Mouse (Mus musculus): ENCODE results near the gene Urb2. TPM values are rescaled to one million over a fixed set of nuclear protein-coding genes. Genes with fewer than 3 reads are reported as not detected.
A peak's percentile ranks its signal among the peaks of the same experiment; 100 is the strongest.
"Not testable (repeated sequence)": the region's sequence is repeated elsewhere in the genome, so short reads cannot be mapped to it uniquely, and the experiment has no call there.

Urb2 gene
- total RNA-seq, 2 experiments from 2014 or later: 11.2 to 12.3 TPM

GRCm38 (mm10) chr8:124026265-124026664, 5.0 kb downstream of the Urb2 start:
- H3K27ac ChIP-seq; H3K4me3 ChIP-seq; DNase-seq (ENCODE audit: low spot score in 2 of 2): not testable (repeated sequence)
- peak; percentile 27; the same call in 1 of the 2 replicates for TF ChIP-seq CTCF (conservative IDR thresholded peaks at IDR 0.05)

DNA sequence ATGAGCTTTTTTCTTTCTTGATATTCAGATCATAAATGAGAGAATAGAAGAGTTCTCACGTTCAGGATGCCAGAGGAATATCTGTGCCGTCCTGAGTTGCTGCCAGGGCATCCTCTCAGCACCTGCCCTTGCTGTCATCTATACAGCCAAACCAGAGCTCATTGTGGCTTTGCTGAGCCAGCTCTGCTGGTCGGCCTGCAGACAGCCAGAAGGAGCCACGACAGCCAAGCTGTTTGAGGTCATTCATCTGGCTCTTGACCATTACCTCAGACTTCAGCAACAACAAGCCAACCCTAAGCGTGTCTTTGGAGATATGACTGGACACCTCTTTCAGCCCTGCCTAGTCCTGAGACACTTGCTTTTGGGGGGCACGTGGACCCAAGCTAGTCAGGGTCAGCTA, 6.5 kb downstream of the Urb2 start:
- Histone ChIP-seq H3K4me3 (no peak overlapping the region), H3K27ac (no peak overlapping the region)
- no peak for TF ChIP-seq CTCF (conservative IDR thresholded peaks at IDR 0.05)
- no peak for DNase-seq (ENCODE audit: low spot score in 2 of 2)

DNA sequence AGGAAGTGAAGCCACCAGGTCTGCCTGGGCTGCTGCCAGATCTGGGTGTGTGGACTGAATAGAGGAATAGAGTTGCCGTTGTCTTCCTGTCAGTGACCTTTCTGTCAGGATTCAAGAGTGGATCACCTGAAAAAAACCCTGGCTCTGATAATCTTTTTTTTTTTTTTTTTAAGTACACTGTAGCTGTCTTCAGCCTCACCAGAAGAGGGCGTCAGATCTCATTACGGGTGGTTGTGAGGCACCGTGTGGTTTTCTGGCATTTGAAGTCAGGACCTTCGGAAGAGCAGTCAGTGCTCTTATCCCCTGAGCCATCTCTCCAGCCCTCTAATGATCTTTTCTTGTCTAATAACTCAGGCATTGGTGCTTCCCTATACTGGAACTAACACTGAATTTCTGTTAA, 12.1 kb downstream of the Urb2 start:
- Histone ChIP-seq H3K27ac (no peak overlapping the region), H3K4me3 (no peak overlapping the region)
- peak; percentile 56 for TF ChIP-seq CTCF (conservative IDR thresholded peaks at IDR 0.05)
- DNase-seq (ENCODE audit: low spot score in 2 of 2): no peak

GRCm38 (mm10) chr8:124038121-124038520, 16.8 kb downstream of the Urb2 start:
- no peak overlapping the region for H3K4me3 ChIP-seq
- no peak for DNase-seq (ENCODE audit: low spot score in 2 of 2)
- no peak for TF ChIP-seq CTCF (conservative IDR thresholded peaks at IDR 0.05)
- no peak overlapping the region for H3K27ac ChIP-seq

GRCm38 (mm10) chr8:124039351-124039750, 18.0 kb downstream of the Urb2 start:
- no peak for DNase-seq (ENCODE audit: low spot score in 2 of 2)
- TF ChIP-seq CTCF (conservative IDR thresholded peaks at IDR 0.05): no peak
- Histone ChIP-seq H3K4me3 (no peak overlapping the region), H3K27ac (no peak overlapping the region)

GRCm38 (mm10) chr8:124042201-124042600, 20.9 kb downstream of the Urb2 start:
- no peak overlapping the region for H3K27ac ChIP-seq
- TF ChIP-seq CTCF (conservative IDR thresholded peaks at IDR 0.05): peak; percentile 28; the same call in 1 of the 2 replicates
- DNase-seq (ENCODE audit: low spot score in 2 of 2): no peak
- no peak overlapping the region for H3K4me3 ChIP-seq

- Histone ChIP-seq H3K4me3 (no peak overlapping the region), H3K27ac (no peak overlapping the region)
- DNase-seq (ENCODE audit: low spot score in 2 of 2): no peak
- TF ChIP-seq CTCF (conservative IDR thresholded peaks at IDR 0.05): no peak
Observed at GRCm38 (mm10) chr8:124044421-124044820, 23.1 kb downstream of the Urb2 start.

DNA sequence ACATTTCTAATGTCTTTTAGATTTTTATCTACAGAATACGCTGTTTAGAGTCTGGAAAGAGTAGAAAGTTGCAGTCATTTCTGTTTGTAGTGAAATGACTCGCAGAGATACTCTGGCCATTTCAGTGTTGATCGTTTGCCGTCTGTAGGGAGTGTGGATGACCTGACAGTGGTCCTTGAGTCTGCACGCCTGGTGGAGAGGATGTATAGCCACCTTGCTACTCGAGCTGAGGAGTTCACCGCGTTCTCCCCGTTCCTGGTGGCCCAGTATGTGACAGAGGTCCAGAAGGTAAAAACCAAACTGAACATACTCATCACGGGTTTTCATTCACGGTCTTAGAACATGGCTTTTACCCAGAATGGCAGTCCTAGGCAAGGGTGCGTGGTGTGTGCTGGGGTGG, 23.6 kb downstream of the Urb2 start:
- DNase-seq (ENCODE audit: low spot score in 2 of 2): no peak
- H3K4me3 ChIP-seq: no peak overlapping the region
- TF ChIP-seq CTCF (conservative IDR thresholded peaks at IDR 0.05): no peak
- H3K27ac ChIP-seq: no peak overlapping the region

- H3K27ac ChIP-seq: no peak overlapping the region
- no peak for TF ChIP-seq CTCF (conservative IDR thresholded peaks at IDR 0.05)
- no peak overlapping the region for H3K4me3 ChIP-seq
- no peak for DNase-seq (ENCODE audit: low spot score in 2 of 2)
Observed at GRCm38 (mm10) chr8:124045856-124046255, 24.5 kb downstream of the Urb2 start.

DNA sequence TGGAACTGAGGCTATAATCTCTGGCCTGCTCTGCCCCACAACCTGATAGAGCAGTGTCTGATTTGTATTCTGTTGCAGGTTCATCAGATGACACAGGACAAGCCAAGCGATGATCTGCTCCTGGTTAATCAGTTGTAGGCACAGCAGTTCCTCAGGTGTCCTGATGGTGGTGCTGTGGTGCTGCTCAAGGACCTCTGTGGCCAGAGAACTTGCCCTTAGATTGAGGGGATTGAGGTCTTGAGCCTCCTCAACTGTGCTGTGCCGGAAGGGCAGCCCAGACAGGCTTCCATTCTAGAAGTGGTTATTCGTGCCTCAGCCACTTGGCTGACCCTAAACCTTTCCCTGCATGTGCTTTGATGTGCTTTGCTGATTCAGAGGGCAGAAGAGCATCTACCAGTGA, 30.8 kb downstream of the Urb2 start:
- peak; percentile 56 to 79 for DNase-seq (ENCODE audit: low spot score in 2 of 2)
- H3K27ac ChIP-seq: no peak overlapping the region
- no peak overlapping the region for H3K4me3 ChIP-seq
- TF ChIP-seq CTCF (conservative IDR thresholded peaks at IDR 0.05): peak; percentile 100

GRCm38 (mm10) chr8:124052568-124052967, 31.3 kb downstream of the Urb2 start:
- no peak for TF ChIP-seq CTCF (conservative IDR thresholded peaks at IDR 0.05)
- DNase-seq (ENCODE audit: low spot score in 2 of 2): no peak
- H3K4me3 ChIP-seq: no peak overlapping the region
- no peak overlapping the region for H3K27ac ChIP-seq

DNA sequence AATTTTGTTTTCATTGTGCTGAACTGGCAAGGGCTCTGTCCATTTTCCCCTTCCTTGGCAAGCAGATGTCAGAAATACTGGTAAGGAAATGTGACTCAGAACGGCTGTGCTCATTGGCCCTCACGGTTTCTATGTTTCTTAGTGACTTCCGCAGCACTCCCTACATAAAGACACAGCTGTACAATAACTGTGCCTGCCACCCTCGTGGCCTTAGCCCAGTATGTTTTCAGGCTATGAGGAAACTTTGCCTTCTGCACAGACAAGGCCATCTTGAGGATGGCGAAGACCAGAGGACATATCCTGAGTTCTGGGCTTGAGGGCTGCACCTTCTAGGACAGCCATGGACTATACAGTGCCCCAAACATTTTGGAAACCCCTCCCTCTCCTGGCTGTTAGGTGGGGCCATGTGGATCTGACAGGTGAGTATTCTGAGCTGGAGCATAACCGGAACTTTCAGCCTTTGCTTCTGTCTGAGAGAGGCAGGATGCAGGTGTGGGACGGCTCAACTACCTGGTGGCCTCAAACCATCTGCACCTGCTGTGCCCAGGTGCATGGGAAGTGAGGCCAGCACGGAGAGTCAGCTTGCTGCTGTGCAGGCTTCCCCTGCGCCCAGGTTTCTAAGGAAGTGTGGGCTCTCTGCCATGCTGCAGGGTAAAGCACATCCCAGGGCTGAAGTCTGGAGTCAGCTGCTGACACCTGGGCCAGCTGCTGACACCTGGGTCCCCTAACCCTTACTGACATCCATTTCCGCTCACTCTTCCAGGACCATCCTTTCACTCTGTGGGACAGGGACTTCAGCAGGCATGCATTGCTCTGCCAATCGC, 35.7 kb downstream of the Urb2 start:
- H3K27ac ChIP-seq: no peak overlapping the region
- H3K4me3 ChIP-seq: no peak overlapping the region
- TF ChIP-seq CTCF (conservative IDR thresholded peaks at IDR 0.05): no peak
- no peak for DNase-seq (ENCODE audit: low spot score in 2 of 2)

DNA sequence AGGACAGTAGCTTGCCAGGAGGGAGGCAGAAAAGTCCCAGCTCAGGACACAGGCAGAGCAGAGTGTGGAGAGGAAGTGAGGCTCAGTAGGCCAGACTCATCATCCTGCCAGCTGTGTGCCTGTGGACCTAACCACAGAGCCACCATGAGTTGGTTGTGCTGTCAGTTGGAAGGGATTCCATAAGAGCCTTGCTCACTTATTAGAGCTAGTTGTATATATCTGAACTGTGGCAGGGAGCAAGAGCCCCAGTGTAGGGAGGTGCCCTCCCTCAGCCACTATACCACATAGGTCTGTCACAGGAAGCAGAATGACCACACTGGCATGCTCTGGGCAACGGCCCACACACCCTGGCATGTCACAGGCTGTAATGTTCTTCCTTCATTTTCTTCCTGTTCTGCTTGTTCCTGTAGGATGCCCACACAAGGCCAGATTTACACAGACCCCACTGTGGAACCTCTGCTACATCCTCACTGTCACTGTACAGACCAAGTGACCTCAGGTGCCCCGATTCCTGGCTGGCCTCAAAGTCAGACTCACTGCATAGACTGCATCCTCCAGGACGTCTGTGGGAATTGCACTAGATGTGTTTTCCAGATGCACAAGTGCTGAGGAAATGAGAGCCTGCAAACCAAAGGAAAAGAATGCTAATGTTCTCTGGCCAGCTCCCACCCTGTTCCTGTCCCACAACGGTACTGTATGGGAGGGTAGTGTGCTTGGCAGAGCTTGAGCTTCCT, 45.2 kb downstream of the Urb2 start:
- no peak for TF ChIP-seq CTCF (conservative IDR thresholded peaks at IDR 0.05)
- no peak for DNase-seq (ENCODE audit: low spot score in 2 of 2)

More for the DNA sequence above, 45.2 kb downstream of the Urb2 start:
- H3K27ac ChIP-seq: no peak overlapping the region
- no peak overlapping the region for H3K4me3 ChIP-seq
